Mouse (Mus musculus): Measurements from ENCODE around the gene Csnk1d. TPM values are rescaled to one million over a fixed set of nuclear protein-coding genes. Genes with fewer than 3 reads are reported as not detected.

The Csnk1d gene
- polyA plus RNA-seq, 2 experiments, result 17.1 to 27.0 TPM

DNA sequence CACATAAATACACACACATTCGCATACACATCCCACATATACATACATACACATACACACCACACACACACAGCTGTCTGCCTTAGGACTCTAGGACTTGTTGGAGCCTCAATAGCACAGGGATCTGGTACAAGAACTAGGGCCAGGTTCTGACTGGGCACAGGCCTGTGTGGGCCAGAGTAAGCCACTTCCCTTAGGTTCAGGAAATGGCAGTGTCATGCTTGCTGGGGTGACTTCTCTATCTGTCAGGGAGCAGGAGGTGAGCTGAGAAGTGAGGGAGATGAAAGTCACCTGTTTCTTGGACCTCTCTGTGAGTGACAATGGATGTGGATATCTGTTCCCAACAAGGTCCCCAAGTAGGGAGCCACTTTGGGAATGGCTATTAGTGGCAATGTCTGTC, 53.2 kb downstream of the Csnk1d start:
- H3K4me2 ChIP-seq (ENCODE audit: low read depth), result peak overlapping the region; percentile 22; the same call in 1 of the 2 replicates
- DNase-seq (ENCODE audit: low read depth in 3 of 3, low spot score in 3 of 3), result no peak
- H3K27ac ChIP-seq, result peak overlapping the region; percentile 51
- peaks cover 8 to 18% of the 10 kb centered on the region in 2 experiments; a peak in 3 of 4 replicates for H3K4me1 ChIP-seq (replicated peaks; ENCODE audit: control insufficient read depth in 2 of 2, insufficient read depth in 2 of 2, low read length in 1 of 2)
- 85% methylated on average over 1 of the region's 1 CpGs for WGBS (ENCODE audit: insufficient replicate concordance)
- TF ChIP-seq CTCF (IDR thresholded peaks at IDR 0.05; ENCODE audit: low read depth) (no peak), EP300 (IDR thresholded peaks at IDR 0.05; ENCODE audit: low read depth) (no peak)
- peak overlapping the region; percentile 13; the same call in 1 of the 2 replicates for H3K9ac ChIP-seq (replicated peaks)
- ATAC-seq (ENCODE audit: insufficient read depth), result peak; percentile 78
- H3K4me3 ChIP-seq (ENCODE audit: insufficient read depth in 1 of 2, low read depth in 2 of 2, low read length in 2 of 2), result no peak overlapping the region
- H3K27me3 ChIP-seq (ENCODE audit: control insufficient read depth, insufficient read depth, low read length), result no peaks in the 10 kb centered on the region
- no peaks in the 10 kb centered on the region for H3K36me3 ChIP-seq (replicated peaks; ENCODE audit: control insufficient read depth, insufficient read depth, low read depth)
- no peaks in the 10 kb centered on the region for H3K9me3 ChIP-seq (ENCODE audit: control insufficient read depth, low read length)

DNA sequence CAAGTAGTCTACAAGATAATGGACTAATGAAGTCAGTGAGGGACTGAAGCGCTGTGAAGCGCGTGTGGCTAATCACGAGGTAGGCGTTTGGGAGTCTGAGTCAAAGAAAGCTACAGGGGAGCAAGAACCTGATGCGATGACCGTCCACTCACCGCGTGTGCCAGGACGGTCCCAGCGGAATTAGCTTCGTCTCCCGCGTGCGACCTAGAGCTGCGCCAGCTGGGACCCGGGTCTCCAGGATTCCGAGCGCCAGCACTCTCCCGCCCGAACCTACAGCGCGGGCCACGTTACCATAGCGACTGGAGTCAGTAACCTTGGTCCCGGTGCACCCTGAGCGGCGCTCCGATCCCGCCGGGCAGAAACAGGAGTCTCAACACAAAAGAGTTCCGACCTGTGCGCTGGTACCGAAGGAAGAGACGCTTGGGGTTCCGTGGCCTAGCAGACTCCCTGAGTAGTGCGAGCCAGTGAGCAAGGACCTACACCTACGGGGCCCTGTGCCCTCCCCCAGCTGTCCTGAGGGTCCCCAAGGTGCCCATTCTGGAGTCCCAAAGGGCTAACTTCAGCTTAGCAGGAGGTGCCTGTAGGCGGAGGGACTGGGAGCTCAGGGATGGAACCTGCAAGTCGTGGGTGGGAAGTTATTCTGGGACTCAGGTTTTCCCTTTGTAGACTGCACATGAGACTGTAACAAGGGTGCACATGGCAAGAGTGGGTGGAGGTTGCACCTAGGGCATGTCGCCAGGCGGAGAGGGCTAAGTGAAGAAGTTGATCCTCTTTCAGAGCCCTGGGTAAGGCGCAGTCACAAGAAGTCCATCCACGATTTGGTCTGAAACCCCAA, 58.3 kb downstream of the Csnk1d start, which contains the start of gene Ccdc57:
TSS of gene Ccdc57 (minus strand) at position 309 of the 835 bp plus-strand sequence.
- Histone ChIP-seq H3K4me3 (ENCODE audit: insufficient read depth in 1 of 2, low read depth in 2 of 2, low read length in 2 of 2) (peak within 1 kb of the TSS; percentile 81 to 87), H3K9ac (replicated peaks) (peak within 1 kb of the TSS; percentile 77), H3K27ac (peak within 1 kb of the TSS; percentile 60), H3K36me3 (replicated peaks; ENCODE audit: control insufficient read depth, insufficient read depth, low read depth) (no peaks in the 10 kb centered on the region), H3K9me3 (ENCODE audit: control insufficient read depth, low read length) (no peaks in the 10 kb centered on the region; the same call in 1 of the 2 replicates), H3K4me2 (ENCODE audit: low read depth) (peak within 1 kb of the TSS; percentile 80), H3K27me3 (ENCODE audit: control insufficient read depth, insufficient read depth, low read length) (no peaks in the 10 kb centered on the region), H3K4me1 (replicated peaks; ENCODE audit: control insufficient read depth in 2 of 2, insufficient read depth in 2 of 2, low read length in 1 of 2) (peaks cover 10 to 13% of the 10 kb centered on the region in 2 experiments)
- ATAC-seq (ENCODE audit: insufficient read depth) (peak; percentile 88), DNase-seq (ENCODE audit: low read depth in 3 of 3, low spot score in 3 of 3) (peak; percentile 81 to 84 (median 81))
- WGBS (ENCODE audit: insufficient replicate concordance), result 9% methylated on average over 44 of the region's 44 CpGs
- no peak for TF ChIP-seq CTCF (IDR thresholded peaks at IDR 0.05; ENCODE audit: low read depth)
- TF ChIP-seq EP300 (IDR thresholded peaks at IDR 0.05; ENCODE audit: low read depth), result no peak

DNA sequence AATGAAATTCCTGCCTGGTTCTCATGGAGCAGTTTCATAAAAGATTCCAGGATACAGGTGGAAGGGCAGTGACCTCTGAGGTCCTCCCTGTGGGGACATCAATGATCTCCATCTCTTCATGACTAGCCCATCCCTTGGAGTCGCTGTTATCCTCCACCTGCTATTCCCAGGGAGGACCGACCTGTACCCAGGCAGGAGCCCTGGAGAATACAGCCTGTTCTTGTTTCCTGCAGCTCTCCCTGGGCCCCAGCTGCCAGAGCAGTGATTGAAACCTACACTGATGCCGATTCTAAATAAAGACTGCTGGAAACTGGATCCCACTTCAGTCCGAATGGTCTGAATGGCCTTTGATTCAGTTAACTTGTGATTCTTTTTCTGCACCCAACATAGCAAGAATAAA, 59.7 kb downstream of the Csnk1d start:
- WGBS (ENCODE audit: insufficient replicate concordance), result 86% methylated on average over 4 of the region's 4 CpGs

DNA sequence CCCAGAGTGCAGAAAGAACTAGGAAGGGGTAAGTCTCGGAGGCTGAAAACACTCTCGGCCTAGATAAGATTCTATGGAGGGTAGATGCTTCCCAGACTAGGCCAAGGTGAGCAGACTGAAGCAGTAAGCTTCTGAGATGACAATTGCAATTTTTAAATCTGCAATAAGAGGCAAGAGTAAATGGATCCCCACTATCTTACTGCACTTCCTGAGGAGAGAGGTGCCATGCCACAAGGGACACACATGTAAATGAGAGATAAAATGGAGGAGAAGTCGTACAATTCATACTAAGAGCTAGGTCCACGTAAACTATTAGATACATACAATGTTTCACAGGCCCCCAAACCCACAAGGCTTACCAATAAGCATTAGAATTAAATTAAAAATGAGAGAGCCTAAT, 62.7 kb downstream of the Csnk1d start:
- no peak overlapping the region for H3K4me2 ChIP-seq (ENCODE audit: low read depth)
- peak overlapping the region; percentile 9; the same call in 1 of the 2 replicates for H3K9ac ChIP-seq (replicated peaks)

More for the DNA sequence above, 59.7 kb downstream of the Csnk1d start:
- Histone ChIP-seq H3K4me1 (replicated peaks; ENCODE audit: control insufficient read depth in 2 of 2, insufficient read depth in 2 of 2, low read length in 1 of 2) (peaks cover 10 to 13% of the 10 kb centered on the region in 2 experiments), H3K27ac (no peak overlapping the region), H3K4me2 (ENCODE audit: low read depth) (peak overlapping the region; percentile 80), H3K9me3 (ENCODE audit: control insufficient read depth, low read length) (no peaks in the 10 kb centered on the region; the same call in 1 of the 2 replicates), H3K36me3 (replicated peaks; ENCODE audit: control insufficient read depth, insufficient read depth, low read depth) (no peaks in the 10 kb centered on the region), H3K4me3 (ENCODE audit: insufficient read depth in 1 of 2, low read depth in 2 of 2, low read length in 2 of 2) (no peak overlapping the region), H3K9ac (replicated peaks) (no peak overlapping the region), H3K27me3 (ENCODE audit: control insufficient read depth, insufficient read depth, low read length) (no peaks in the 10 kb centered on the region)
- DNase-seq (ENCODE audit: low read depth in 3 of 3, low spot score in 3 of 3) (no peak), ATAC-seq (ENCODE audit: insufficient read depth) (no peak)
- TF ChIP-seq EP300 (IDR thresholded peaks at IDR 0.05; ENCODE audit: low read depth) (no peak), CTCF (IDR thresholded peaks at IDR 0.05; ENCODE audit: low read depth) (no peak)

DNA sequence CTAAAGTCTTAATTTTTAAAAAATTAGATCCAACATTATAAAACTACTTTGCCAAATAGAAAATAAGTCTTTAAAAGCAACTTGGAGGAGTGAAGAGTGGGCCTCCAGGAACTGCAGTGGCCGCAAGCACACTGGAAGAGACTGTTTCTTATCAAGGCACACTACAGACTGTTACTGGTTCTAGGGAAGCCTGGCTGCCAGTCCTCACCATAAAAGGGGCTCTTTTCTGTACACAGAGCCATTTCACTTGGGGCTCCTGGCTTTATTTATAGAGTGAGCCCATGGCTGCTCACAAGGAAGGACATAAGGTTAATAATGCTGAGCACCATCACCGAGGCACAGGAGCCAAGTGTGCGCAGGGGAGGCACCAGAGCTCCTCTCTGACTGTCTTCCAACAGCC, 68.6 kb downstream of the Csnk1d start:
- Histone ChIP-seq H3K4me1 (replicated peaks; ENCODE audit: control insufficient read depth in 2 of 2, insufficient read depth in 2 of 2, low read length in 1 of 2) (no peaks in the 10 kb centered on the region; a peak in 1 of 4 replicates), H3K27ac (no peak overlapping the region), H3K27me3 (ENCODE audit: control insufficient read depth, insufficient read depth, low read length) (no peaks in the 10 kb centered on the region), H3K9me3 (ENCODE audit: control insufficient read depth, low read length) (no peaks in the 10 kb centered on the region), H3K4me2 (ENCODE audit: low read depth) (no peak overlapping the region), H3K4me3 (ENCODE audit: insufficient read depth in 1 of 2, low read depth in 2 of 2, low read length in 2 of 2) (no peak overlapping the region), H3K36me3 (replicated peaks; ENCODE audit: control insufficient read depth, insufficient read depth, low read depth) (no peaks in the 10 kb centered on the region; the same call in 1 of the 2 replicates), H3K9ac (replicated peaks) (no peak overlapping the region)
- 67% methylated on average over 3 of the region's 3 CpGs for WGBS (ENCODE audit: insufficient replicate concordance)
- TF ChIP-seq EP300 (IDR thresholded peaks at IDR 0.05; ENCODE audit: low read depth) (no peak), CTCF (IDR thresholded peaks at IDR 0.05; ENCODE audit: low read depth) (no peak)
- ATAC-seq (ENCODE audit: insufficient read depth), result no peak
- DNase-seq (ENCODE audit: low read depth in 3 of 3, low spot score in 3 of 3), result no peak

More for the DNA sequence above, 62.7 kb downstream of the Csnk1d start:
- DNase-seq (ENCODE audit: low read depth in 3 of 3, low spot score in 3 of 3) (no peak), ATAC-seq (ENCODE audit: insufficient read depth) (no peak)
- peaks cover 10 to 13% of the 10 kb centered on the region in 2 experiments for H3K4me1 ChIP-seq (replicated peaks; ENCODE audit: control insufficient read depth in 2 of 2, insufficient read depth in 2 of 2, low read length in 1 of 2)
- H3K36me3 ChIP-seq (replicated peaks; ENCODE audit: control insufficient read depth, insufficient read depth, low read depth), result no peaks in the 10 kb centered on the region
- no peak overlapping the region for H3K27ac ChIP-seq
- no peaks in the 10 kb centered on the region for H3K27me3 ChIP-seq (ENCODE audit: control insufficient read depth, insufficient read depth, low read length)
- TF ChIP-seq EP300 (IDR thresholded peaks at IDR 0.05; ENCODE audit: low read depth) (no peak), CTCF (IDR thresholded peaks at IDR 0.05; ENCODE audit: low read depth) (no peak)
- no peak overlapping the region for H3K4me3 ChIP-seq (ENCODE audit: insufficient read depth in 1 of 2, low read depth in 2 of 2, low read length in 2 of 2)
- H3K9me3 ChIP-seq (ENCODE audit: control insufficient read depth, low read length), result no peaks in the 10 kb centered on the region; the same call in 1 of the 2 replicates
- 31% methylated on average over 4 of the region's 4 CpGs for WGBS (ENCODE audit: insufficient replicate concordance)

All from liver, embryonic 14.5 days (tissue).